Mouse (Mus musculus): ENCODE data around the gene Orc2.

Gene Orc2

DNA sequence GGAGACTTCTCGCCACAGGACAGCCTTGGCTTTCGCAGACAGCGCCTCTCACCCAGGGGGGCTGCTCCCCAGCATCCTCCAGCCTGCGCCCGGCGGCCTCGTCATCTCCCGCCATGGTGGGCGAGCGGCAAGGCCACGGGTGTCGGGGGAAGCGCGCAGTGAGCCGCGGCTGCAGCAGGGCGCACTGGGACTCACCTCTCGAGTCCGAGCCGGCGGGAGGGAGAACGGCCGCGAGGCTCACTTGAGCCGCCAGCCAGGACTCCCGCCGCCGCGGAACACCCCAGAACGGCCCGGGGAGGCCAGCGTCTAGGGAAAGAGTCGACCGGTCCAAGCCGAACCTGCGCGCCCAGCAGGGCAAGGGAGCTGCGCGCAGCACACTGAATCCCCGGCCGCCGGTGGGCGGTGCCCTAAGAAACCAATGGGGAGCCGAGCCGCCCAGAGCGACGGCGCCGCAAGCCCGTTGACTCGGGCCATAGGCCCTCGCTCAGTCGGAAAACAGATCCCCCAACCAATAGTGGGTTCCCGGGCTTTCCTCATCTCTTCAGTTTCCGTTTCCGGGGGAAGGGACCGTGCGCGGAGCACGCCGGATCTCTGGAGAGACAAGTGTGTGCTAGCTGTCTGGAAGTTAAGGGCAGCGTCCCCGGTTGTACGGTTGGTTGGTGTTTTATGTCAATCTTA is at the start of gene Orc2:
Gene Orc2 (minus strand): TSS at position 533 of the 678 bp plus-strand sequence.
- in situ Hi-C loops (cut with MboI, MseI) = loop anchor here (5.0 kb wide), 1 partner anchor 47 kb away; no protein-coding TSS in a partner anchor

DNA sequence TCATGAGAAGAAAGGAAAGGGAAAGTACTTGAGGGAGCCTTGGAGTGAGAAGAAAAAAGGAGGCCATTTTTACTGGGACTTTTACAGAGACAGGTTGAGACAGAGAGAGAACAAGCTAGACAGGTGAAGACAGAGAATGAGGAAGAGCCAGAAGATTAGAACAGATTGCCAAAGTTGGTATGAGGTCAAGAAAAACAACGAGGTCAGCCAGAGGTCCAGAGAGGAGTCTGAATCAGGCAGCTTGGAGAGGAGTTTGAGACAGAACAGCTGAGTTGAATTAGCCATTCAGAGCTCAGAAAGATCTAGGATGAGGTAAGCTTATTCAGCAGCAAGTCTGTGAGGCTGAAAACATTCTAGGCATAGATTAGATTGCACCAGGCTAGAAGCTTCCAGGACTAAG is 36.5 kb upstream of the Orc2 start:
- in situ Hi-C loops (cut with MboI, MseI) = no loop called here

DNA sequence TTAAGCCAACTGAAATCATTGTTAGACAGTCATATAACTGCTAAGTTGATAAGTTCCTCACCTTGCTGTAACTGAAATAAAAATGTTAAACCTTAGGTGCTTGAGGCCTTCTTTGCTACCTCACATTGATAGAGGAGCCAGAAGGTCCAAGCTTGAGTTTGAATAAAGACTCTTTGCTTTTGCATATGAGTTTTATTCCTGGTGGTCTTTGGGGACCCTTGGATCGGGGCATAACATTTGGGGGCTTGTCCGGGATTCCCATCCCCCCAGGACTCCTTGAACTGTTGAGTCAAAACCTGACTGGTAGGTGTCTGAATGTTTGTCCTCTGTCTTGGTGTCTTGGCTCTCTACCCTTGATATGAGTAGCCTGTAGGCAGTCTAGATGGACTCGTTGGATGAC is 2.3 kb upstream of the Orc2 start:
- in situ Hi-C loops (cut with MboI, MseI) = no loop called here

DNA sequence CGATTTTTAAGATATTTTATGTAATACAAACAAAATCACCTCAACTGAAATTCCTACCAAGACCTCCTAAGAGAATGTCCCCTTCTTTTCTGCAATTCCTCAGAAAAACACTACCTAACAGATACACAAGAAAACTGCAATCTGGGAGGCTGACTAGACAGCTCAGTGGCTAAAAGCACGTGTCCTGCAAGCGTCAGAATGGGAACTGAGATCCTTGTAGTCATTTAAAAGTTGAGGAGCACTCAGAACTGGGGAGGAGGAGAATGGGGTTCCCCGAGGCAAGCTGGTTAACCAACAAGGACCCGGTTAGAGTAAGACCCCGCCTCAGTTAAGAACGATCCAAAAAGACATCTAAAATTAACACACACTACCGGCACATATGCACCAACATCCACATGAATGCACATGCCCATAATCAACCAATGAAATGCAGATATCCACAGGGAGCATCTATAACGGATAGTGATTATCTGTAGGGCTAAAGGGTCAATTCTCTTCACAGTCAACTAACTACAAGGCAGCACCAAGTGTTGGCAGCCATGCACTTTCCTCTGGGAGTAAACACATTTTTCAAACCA is 1.0 kb downstream of the Orc2 start:
- in situ Hi-C loops (cut with MboI, MseI) = loop anchor here (5.0 kb wide), 1 partner anchor 47 kb away; no protein-coding TSS in a partner anchor

GRCm38 (mm10) chr1:58503134-58503533 is 1.8 kb downstream of the Orc2 start:
- in situ Hi-C loops (cut with MboI, MseI) = loop anchor here (5.0 kb wide), 1 partner anchor 46 kb away; no protein-coding TSS in a partner anchor

GRCm38 (mm10) chr1:58498758-58499157 is 6.2 kb downstream of the Orc2 start:
- in situ Hi-C loops (cut with MboI, MseI) = no loop called here

DNA sequence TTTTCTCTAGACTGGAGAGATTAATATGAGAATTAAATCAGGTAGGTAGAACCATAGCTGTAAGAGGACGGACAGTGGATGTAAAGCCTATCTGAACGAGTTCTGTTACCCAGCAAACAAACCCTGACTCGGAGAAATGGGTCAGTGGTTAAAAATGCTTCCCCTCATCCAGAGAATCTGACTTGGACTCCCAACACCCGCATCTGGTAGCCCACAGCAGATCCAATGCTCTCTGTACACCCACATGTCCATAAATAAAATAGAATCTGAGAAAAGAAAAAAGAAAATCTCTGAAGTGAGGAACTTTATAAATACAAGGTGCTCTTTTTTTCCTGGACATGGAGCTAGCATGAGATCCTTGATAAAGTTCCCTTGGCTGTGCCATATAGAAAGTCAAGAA is 7.2 kb downstream of the Orc2 start:
- in situ Hi-C loops (cut with MboI, MseI) = no loop called here

GRCm38 (mm10) chr1:58495603-58496002 is 9.3 kb downstream of the Orc2 start:
- in situ Hi-C loops (cut with MboI, MseI) = no loop called here

- in situ Hi-C loops (cut with MboI, MseI) = loop anchor here (10.0 kb wide), 1 partner anchor 222 kb away; no protein-coding TSS in a partner anchor
Measured at GRCm38 (mm10) chr1:58482647-58483046, 22.3 kb downstream of the Orc2 start.

DNA sequence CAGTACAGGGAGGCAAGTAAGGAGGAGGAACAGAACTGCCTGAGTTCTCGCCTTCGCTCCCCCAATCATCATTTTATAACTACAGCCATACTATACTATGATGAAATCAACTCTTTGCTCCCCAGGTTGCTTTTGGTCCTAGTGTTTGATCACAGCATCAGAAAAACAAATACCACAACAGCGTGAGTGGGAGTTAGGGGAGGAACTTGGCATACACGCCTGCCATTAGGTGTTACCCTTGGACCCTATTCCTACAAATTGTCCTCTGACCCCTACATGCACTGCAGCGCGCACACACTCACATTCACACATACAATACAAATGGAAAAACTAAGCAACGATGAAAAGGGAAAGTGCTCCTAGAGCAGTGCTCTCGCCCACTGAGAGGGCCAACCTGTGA is 29.2 kb downstream of the Orc2 start:
- in situ Hi-C loops (cut with MboI, MseI) = no loop called here

DNA sequence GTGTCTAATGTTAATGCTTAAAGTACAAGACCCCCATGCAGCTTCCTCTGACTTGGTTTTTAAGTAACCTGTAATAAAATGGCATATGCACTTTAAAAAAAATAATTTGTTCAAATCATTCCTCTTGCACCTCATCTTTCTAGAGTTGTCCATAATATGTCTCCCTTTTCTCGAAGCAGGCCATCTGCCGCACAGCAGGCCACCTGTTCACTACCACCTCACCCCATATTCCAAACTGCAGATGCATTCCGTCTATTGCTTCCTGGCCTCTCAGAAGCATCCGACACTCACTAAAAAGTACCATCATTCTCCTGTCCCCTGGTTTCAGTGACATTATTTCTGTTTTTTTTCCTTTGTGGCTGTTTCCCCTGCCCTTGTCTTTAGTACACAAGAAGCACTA is 39.3 kb downstream of the Orc2 start:
- in situ Hi-C loops (cut with MboI, MseI) = loop anchor here (25.0 kb wide), 2 partner anchors 1247 to 1622 kb away; partner anchors contain the start of genes Carf and Wdr12

- in situ Hi-C loops (cut with MboI, MseI) = loop anchor here (25.0 kb wide), 2 partner anchors 1247 to 1622 kb away; partner anchors contain the start of genes Carf and Wdr12
Measured at GRCm38 (mm10) chr1:58465042-58465441, 39.9 kb downstream of the Orc2 start.

DNA sequence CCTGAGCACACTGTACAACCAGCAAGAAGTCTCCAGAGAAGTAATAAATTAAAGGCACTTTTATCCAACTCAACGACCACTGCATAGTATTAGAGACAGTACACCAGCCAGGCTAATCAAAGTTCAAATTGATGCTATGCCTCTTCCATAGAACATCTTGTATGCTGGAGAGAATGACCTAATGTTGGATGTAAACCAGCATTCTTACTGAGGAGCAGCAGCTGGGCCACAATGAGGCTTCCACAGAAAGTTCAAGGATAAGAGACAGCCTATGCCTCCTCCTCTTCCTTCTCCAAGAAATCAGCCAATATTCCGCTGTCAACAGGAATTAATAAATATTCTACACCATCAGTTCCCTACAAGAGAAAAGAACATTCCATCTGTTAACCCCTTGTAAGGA is 41.0 kb downstream of the Orc2 start:
- in situ Hi-C loops (cut with MboI, MseI) = loop anchor here (25.0 kb wide), 2 partner anchors 1248 to 1623 kb away; partner anchors contain the start of genes Carf and Wdr12

DNA sequence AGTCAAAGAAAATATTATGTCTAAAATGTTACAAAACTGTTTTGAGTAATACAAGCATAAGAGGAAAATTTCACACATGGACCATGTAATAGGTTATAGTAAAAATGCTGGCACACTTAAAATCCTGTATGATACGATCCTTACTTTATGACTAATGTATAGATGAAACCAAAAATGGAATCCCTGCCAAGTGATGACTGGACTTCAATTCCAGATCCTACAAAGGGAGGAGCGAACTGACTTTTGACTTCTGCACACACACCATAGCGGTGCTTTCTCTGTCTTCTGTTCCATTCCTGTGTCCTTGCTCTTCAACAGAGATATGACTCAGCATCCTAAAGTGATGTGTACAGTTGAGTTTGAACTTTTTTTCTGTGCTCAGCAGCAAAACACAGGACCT is 44.3 kb downstream of the Orc2 start:
- in situ Hi-C loops (cut with MboI, MseI) = loop anchor here (25.0 kb wide), 2 partner anchors 1252 to 1627 kb away; partner anchors contain the start of genes Carf and Wdr12

- in situ Hi-C loops (cut with MboI, MseI) = loop anchor here (5.0 to 25.0 kb wide), 3 partner anchors 43 to 1628 kb away; partner anchors contain the start of genes Carf and Wdr12
Measured at GRCm38 (mm10) chr1:58458867-58459266, 46.0 kb downstream of the Orc2 start.

- in situ Hi-C loops (cut with MboI, MseI) = loop anchor here (5.0 to 25.0 kb wide), 3 partner anchors 44 to 1629 kb away; partner anchors contain the start of genes Carf and Wdr12
Measured at GRCm38 (mm10) chr1:58458175-58458574, 46.7 kb downstream of the Orc2 start.

DNA sequence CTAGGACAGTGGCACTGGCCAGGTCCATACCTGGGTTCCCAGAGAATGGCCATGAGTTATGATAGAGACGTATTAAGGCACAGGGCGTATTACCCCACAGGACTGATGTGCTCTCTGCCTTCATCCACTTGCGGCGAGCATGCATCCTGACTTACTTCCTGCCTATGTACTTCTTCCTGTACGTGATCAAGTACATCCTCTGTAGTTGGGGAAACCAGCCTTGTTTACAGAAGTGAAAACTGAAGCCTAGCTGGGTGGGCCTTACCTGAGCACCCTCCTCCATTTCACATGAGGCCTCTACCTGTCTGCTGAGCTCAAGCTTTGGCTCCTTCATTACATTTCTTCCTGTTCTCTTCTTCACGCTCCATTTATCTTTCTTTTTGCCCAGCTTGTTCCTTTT is 50.6 kb downstream of the Orc2 start:
- in situ Hi-C loops (cut with MboI, MseI) = loop anchor here (25.0 kb wide), 2 partner anchors 1258 to 1633 kb away; partner anchors contain the start of genes Carf and Wdr12

- in situ Hi-C loops (cut with MboI, MseI) = no loop called here
Measured at GRCm38 (mm10) chr1:58448396-58448795, 56.5 kb downstream of the Orc2 start.

GRCm38 (mm10) chr1:58447766-58448165 is 57.1 kb downstream of the Orc2 start:
- in situ Hi-C loops (cut with MboI, MseI) = no loop called here

DNA sequence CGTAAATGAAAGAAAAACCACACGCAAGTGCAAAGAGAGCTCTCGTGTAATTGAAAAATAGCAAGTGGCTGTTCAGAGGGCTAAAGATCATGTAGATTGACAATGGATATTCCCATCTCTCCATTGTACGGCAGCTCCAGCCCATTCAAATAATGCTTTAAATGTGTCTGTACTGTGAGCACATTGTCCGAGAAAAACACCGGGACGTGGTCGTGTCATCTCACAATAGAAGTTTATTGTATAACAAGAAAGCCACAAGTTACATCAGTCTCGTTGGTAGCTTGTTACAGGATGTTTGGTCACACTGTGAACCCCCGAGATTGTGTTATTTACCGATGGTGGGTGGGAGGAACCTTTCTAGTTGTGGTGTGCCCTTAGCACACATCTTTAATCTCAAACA is 59.0 kb downstream of the Orc2 start:
- in situ Hi-C loops (cut with MboI, MseI) = no loop called here

- in situ Hi-C loops (cut with MboI, MseI) = no loop called here
Measured at GRCm38 (mm10) chr1:58445143-58445722, 59.7 kb downstream of the Orc2 start, which contains the start of the genes Nif3l1 and Ppil3. TSS of gene Nif3l1 (plus strand) at chr1:58445151. TSS of gene Ppil3 (minus strand) at chr1:58445486.

GRCm38 (mm10) chr1:58444691-58445090 is 60.2 kb downstream of the Orc2 start:
- in situ Hi-C loops (cut with MboI, MseI) = no loop called here

All from T-helper 1 cell (primary cell).